Mouse (Mus musculus): Measurements from ENCODE around the gene Plg.

DNA sequence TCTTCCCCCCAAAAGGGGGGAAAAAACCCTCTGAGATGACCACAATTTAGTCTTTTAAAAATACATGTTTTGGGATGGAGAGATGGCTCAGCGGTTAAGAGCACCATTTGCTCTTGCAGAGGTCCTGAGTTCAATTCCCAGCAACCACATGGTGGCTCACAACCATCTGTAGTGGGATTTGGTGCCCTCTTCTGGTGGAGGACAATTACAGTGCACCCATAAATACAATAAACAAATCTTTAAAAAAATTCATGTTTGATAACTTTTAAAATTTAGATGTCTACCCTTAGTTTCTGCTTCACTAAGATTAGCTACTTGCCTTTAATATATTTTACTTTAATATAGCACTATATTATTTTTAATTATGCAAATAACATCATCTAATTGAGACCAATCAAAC, 43.7 kb downstream of the Plg start:
- TF ChIP-seq POLR2A (IDR thresholded peaks at IDR 0.05; ENCODE audit: control insufficient read depth in 1 of 2, insufficient read depth in 1 of 2, low read depth in 1 of 2, low read length in 2 of 2, poor library complexity in 1 of 2) = no peak
- no peak for TF ChIP-seq CHD2 (IDR thresholded peaks at IDR 0.05; ENCODE audit: low read length)
- no peak for TF ChIP-seq TCF12 (IDR thresholded peaks at IDR 0.05; ENCODE audit: low read depth, low read length)
- peak in 2 of 3 experiments; percentile 34 to 55; a peak in 4 of 6 replicates for TF ChIP-seq CTCF (IDR thresholded peaks at IDR 0.05 in 2 of 3, conservative IDR thresholded peaks at IDR 0.05 in 1 of 3; ENCODE audit: control insufficient read depth in 1 of 3, insufficient read depth in 1 of 3, low read depth in 2 of 3, low read length in 3 of 3, poor library complexity in 1 of 3, severe bottlenecking in 1 of 3)
- TF ChIP-seq SMC3 (IDR thresholded peaks at IDR 0.05; ENCODE audit: low read depth, low read length) = peak; percentile 31; the same call in 1 of the 2 replicates
- no peak for TF ChIP-seq MAFK (IDR thresholded peaks at IDR 0.05; ENCODE audit: borderline replicate concordance, low read depth, low read length)
- TF ChIP-seq POLR2AphosphoS2 (IDR thresholded peaks at IDR 0.05; ENCODE audit: low read length) = no peak

All from MEL (cell line).